Mouse (Mus musculus) large intestine, adult 2 months (tissue): ENCODE data around the gene Slc7a4. TPM values are rescaled to one million over a fixed set of nuclear protein-coding genes. Genes with fewer than 3 reads are reported as not detected.
"Not testable (repeated sequence)": the region's sequence is repeated elsewhere in the genome, so short reads cannot be mapped to it uniquely, and the experiment has no call there.

Experiments
- DNase-seq: peaks from one replicate; pipeline ENCODE4 v3.0.0-alpha.2; 2012; ENCODE audit warnings: low read depth, low spot score
- WGBS: fragments of 180-500 bp; shearing (Covaris S2); methylation state at CpG from one replicate; pipeline ENCODE4 v1.1.7; 2018; 5-methylcytosine and 5-hydroxymethylcytosine counted together
- polyA plus RNA-seq: library from polyadenylated mRNA; depleted of rRNA; stranded (reverse); fragments of >200 nt; gene quantifications from 2 replicates; pipeline ENCODE4 v1.2.3, GENCODE M21; 2012; rRNA removed

Gene Slc7a4
- 21.3 and 21.6 TPM in 2 replicates for polyA plus RNA-seq

- 33% methylated on average over 8 of the region's 8 CpGs for WGBS
- no peak for DNase-seq
These were observed at the start of gene Slc7a4 for GRCm38 (mm10) chr16:17583064-17583463. TSS of gene Slc7a4 (minus strand) at chr16:17583214.

GRCm38 (mm10) chr16:17632580-17632979 is 49.6 kb upstream of the Slc7a4 start:
- WGBS, result 98% methylated on average over 2 of the region's 2 CpGs
- DNase-seq, result no peak

DNA sequence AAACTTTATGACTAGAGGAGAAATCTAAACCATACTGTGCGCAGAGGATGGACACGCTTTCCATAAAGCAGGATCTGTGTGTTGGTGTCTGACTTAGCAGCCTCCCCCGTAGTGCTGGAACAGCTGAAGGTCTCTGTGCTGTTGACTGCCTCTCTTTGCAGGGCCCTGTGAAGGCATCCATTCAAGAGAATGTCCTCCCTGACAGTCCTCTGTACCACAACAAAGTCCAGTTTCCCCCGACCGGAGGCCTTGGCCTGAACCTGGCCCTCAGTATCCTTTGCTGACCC is 43.2 kb upstream of the Slc7a4 start:
- DNase-seq, result no peak
- WGBS, result 98% methylated on average over 5 of the region's 5 CpGs

- 65% methylated on average over 8 of the region's 8 CpGs for WGBS
- no peak for DNase-seq
These were observed 42.7 kb upstream of the Slc7a4 start for GRCm38 (mm10) chr16:17625488-17626268.

GRCm38 (mm10) chr16:17621936-17622335 is 38.9 kb upstream of the Slc7a4 start:
- DNase-seq, result no peak

GRCm38 (mm10) chr16:17619198-17620105 is 36.4 kb upstream of the Slc7a4 start, which contains the start of gene Smpd4:
TSS of gene Smpd4 (plus strand) at chr16:17619354.
- WGBS, result under 1% methylated on average over 60 of the region's 60 CpGs
- peak; percentile 43 for DNase-seq

More at GRCm38 (mm10) chr16:17621936-17622335, 38.9 kb upstream of the Slc7a4 start:
- WGBS, result 90% methylated on average over 1 of the region's 1 CpGs

GRCm38 (mm10) chr16:17617922-17618565 is 35.0 kb upstream of the Slc7a4 start:
- WGBS, result 12% methylated on average over 13 of the region's 13 CpGs
- DNase-seq, result no peak

DNA sequence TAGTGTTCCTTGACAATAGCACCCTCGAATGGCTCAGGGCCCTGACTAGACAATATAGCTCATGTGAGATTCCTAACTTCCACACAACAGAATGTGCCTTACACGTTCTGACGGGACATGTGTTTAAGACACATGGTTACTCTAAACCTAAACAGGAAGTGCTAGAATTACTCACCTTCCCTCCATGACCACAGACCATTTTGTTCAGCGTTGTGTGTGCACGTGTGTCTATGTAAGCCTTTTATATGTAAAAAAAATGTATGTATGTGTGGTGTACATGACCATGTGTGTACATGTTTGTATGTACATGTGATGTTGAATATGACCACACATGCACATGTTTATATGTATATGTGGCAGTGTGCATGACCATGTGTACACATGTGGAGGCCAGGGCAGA is 33.2 kb upstream of the Slc7a4 start:
- WGBS, result 71% methylated on average over 5 of the region's 5 CpGs

DNA sequence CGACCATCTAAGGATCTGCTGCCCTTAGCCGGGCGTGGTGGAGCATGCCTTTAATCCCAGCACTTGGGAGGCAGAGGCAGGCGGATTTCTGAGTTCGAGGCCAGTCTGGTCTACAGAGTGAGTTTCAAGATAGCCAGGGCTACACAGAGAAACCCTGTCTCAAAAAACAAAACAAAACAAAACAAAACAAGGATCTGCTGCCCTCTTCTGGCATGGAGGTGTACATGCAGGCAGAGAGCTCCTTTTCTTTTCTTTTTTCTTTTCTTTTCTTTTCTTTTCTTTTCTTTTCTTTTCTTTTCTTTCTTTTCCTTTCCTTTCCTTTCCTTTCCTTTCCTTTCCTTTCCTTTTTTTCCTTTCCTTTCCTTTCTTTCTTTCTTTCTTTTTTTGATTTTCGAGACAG is 31.7 kb upstream of the Slc7a4 start:
- 92% methylated on average over 6 of the region's 6 CpGs for WGBS
- not testable (repeated sequence) for DNase-seq

More for the DNA sequence above, 33.2 kb upstream of the Slc7a4 start:
- DNase-seq, result no peak

DNA sequence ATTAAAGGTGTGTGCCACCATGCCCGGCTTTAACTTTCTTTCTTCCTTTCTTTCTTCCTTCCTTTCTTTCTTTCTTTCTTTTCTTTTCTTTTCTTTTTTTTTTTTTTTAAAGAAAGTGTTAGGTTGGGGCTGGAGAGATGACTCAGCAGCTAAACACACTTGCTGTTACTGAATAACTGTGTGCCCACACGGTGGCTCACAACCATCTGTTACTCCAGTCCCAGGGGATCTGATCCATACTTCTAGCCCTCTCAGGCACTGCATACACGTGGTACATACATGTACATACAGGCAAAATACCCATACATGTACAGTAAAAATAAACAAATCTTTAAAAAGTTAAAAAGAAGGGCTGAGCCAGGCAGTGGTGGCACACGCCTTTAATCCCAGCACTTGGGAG is 28.4 kb upstream of the Slc7a4 start:
- 41% methylated on average over 4 of the region's 4 CpGs for WGBS

DNA sequence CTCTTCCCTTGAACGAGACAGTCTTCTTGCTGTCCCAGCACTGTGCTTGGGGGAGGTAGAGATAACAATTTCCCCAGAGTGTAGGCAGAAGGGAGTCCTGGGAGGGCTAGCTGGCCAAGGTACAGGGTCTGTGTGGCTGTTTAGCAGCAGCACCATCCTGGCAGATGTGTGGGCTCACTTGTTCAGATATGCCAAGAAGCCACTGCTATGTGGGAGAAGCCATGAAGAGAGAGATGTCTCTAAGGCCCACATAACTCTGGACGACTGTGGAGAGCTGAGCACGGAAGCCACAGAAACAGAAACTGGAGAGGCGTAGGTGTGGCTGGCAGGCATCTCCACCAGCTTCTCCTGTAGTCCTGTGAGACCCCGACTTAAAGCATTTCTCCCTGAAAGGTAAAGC is 22.7 kb upstream of the Slc7a4 start:
- WGBS, result 73% methylated on average over 5 of the region's 5 CpGs
- no peak for DNase-seq

More for the DNA sequence above, 28.4 kb upstream of the Slc7a4 start:
- no peak for DNase-seq

- WGBS, result 60% methylated on average over 4 of the region's 4 CpGs
These were observed 21.9 kb upstream of the Slc7a4 start for GRCm38 (mm10) chr16:17604941-17605340.

GRCm38 (mm10) chr16:17600944-17601562 is 18.0 kb upstream of the Slc7a4 start:
- 45% methylated on average over 3 of the region's 3 CpGs for WGBS
- DNase-seq, result no peak

More at GRCm38 (mm10) chr16:17604941-17605340, 21.9 kb upstream of the Slc7a4 start:
- no peak for DNase-seq

- no peak for DNase-seq
- WGBS, result 30% methylated on average over 2 of the region's 2 CpGs
These were observed 7.7 kb upstream of the Slc7a4 start for GRCm38 (mm10) chr16:17590731-17591130.

- 88% methylated on average over 7 of the region's 7 CpGs for WGBS
These were observed 1.5 kb upstream of the Slc7a4 start for GRCm38 (mm10) chr16:17584555-17584954.

DNA sequence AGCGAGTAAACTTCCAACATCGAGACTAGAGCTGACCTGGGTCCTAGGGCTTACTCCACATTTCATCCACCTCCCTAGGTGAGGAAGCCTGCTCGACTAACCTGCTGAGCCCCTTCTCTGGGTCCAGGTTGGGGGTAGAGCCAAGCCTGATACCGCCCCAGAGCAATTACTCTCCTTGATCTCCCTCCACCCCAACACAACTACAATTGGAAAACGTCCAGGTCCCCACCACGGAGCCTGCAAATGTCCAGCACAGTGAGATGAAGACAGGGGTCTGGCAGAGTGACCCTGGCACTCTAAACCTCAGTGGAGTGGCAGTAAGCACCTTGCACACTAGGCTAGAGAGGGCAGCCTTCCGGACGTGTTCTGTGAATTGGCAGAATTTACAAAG is 6.2 kb downstream of the Slc7a4 start:
- 14% methylated on average over 8 of the region's 8 CpGs for WGBS
- no peak for DNase-seq

More at GRCm38 (mm10) chr16:17584555-17584954, 1.5 kb upstream of the Slc7a4 start:
- DNase-seq, result no peak

DNA sequence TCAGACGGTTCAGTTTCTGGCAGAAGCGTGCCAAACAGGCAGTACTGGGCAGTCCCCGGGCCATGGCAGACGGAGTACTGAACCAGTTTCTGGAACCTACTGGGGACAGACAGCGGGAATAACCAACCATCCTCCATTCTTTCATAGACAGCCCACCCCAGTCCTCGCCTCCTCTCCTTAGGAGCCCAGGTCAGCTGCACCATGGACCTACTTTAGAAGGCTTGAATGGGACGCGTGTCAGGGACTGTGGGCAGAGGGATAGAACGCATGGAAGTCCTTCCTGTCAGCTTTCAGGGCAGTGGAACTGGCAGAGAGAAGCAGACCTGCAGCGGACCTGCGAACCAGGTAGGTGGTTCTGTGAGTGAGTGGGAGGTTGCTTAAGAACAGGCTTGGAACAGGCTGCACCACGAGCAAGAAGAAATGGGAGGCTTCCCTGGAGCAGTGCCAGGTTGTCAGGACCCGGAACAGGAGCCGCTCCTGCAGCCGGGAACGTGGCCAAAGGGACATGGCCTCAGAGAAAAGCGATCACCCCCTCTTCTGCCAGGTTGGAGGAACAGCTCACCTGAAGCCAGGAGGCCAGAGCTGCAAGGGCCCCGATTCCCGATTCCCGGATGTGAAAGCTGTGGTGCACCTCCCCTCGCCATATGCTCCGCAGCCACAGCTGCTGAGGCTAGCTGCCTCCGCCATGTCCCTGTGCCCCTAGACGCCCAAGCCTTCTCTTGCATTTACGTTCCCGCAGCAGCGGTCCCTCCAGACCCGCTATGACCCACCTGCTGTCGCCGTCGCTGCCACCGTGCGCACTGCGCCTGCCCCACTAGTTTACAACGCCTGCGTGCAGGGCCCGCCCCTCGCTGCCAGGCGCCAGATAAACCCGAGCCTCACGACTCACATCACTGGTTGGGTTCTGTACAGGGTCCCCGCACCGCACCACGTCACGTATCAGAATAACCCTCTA is 6.9 kb downstream of the Slc7a4 start:
- 13% methylated on average over 45 of the region's 45 CpGs for WGBS
- DNase-seq, result peak; percentile 66

GRCm38 (mm10) chr16:17566186-17566585 is 16.8 kb downstream of the Slc7a4 start:
- 34% methylated on average over 4 of the region's 4 CpGs for WGBS
- DNase-seq, result no peak

- WGBS, result 24% methylated on average over 3 of the region's 3 CpGs
- no peak for DNase-seq
These were observed 18.2 kb downstream of the Slc7a4 start for GRCm38 (mm10) chr16:17564771-17565170.
